Mouse (Mus musculus) CH12.LX (cell line): Measurements from ENCODE around the gene Ttc38. TPM values are rescaled to one million over a fixed set of nuclear protein-coding genes. Genes with fewer than 3 reads are reported as not detected.

Experiments used
- DNase-seq: peaks from one replicate; pipeline ENCODE4 v3.0.0-alpha.2; 2013; ENCODE audit errors: extremely low read depth
- H3K27ac ChIP-seq: 2 replicates; pipeline ENCODE4 v1.5.1; 2012; ENCODE audit warnings: low read depth, mild to moderate bottlenecking, control low read depth, moderate library complexity; ENCODE audit not compliant: insufficient read depth
- H3K27me3 ChIP-seq: replicated peaks from 2 replicates; pipeline ENCODE3; 2012; ENCODE audit warnings: inconsistent platforms
- H3K36me3 ChIP-seq, 2 experiments: replicated peaks in 1 of 2; 2 replicates each; pipeline versions ENCODE3 to v1.6.1; 2012; ENCODE audit warnings: inconsistent platforms in 1 of 2, low read length in 1 of 2, mild to moderate bottlenecking in 1 of 2, mixed read lengths in 1 of 2, moderate library complexity in 1 of 2; ENCODE audit not compliant: control insufficient read depth in 1 of 2, insufficient read depth in 1 of 2
- H3K4me1 ChIP-seq, 2 experiments: 2 replicates each; pipeline ENCODE4 v1.6.1; 2012; ENCODE audit warnings: inconsistent platforms in 1 of 2, moderate library complexity in 1 of 2; ENCODE audit not compliant: insufficient read depth in 2 of 2, control insufficient read depth in 1 of 2
- H3K4me2 ChIP-seq: 2 replicates; pipeline ENCODE4 v1.6.1; 2012; ENCODE audit warnings: low read depth, mild to moderate bottlenecking, control low read depth; ENCODE audit not compliant: poor library complexity, insufficient read depth, severe bottlenecking
- H3K4me3 ChIP-seq, 3 experiments: fragments of 150-350 bp in 1 of 3; sonication (generic) in 1 of 3; replicated peaks in 1 of 3; 2 replicates each; pipeline versions ENCODE3 to v1.5.1; 2011 to 2012; ENCODE audit warnings: low read depth in 2 of 3, low read length in 2 of 3, mild to moderate bottlenecking in 2 of 3, moderate library complexity in 2 of 3, control low read depth in 1 of 3, improper control_type of control experiment in 1 of 3, inconsistent platforms in 1 of 3, mixed read lengths in 1 of 3; ENCODE audit not compliant: poor library complexity in 1 of 3
- H3K79me2 ChIP-seq: replicated peaks from 2 replicates; pipeline ENCODE4 v1.6.1; 2012; ENCODE audit warnings: mild to moderate bottlenecking, moderate library complexity; ENCODE audit not compliant: control insufficient read depth, poor library complexity, insufficient read depth, severe bottlenecking; ENCODE audit errors: extremely low read depth
- H3K9ac ChIP-seq: 2 replicates; pipeline ENCODE4 v1.6.1; 2012; ENCODE audit warnings: low read depth, mild to moderate bottlenecking, control low read depth, moderate library complexity; ENCODE audit not compliant: insufficient read depth
- H3K9me3 ChIP-seq: replicated peaks from 2 replicates; pipeline ENCODE3; 2012; ENCODE audit warnings: low read length, inconsistent platforms, mixed read lengths
- BHLHE40 ChIP-seq: IDR thresholded peaks from 2 replicates; pipeline ENCODE4 v1.6.1; 2011; ENCODE audit warnings: mild to moderate bottlenecking, low read depth, low read length, improper control_type of control experiment
- CHD1 ChIP-seq: IDR thresholded peaks from 2 replicates; pipeline ENCODE4 v1.6.1; 2012; ENCODE audit warnings: low read depth, low read length, improper control_type of control experiment, inconsistent platforms
- CTCF ChIP-seq, 2 experiments: IDR thresholded peaks in 1 of 2; conservative IDR thresholded peaks in 1 of 2; 2 replicates each; pipeline ENCODE4 v1.5.1; 2011 to 2012; ENCODE audit warnings: low read depth in 2 of 2, low read length in 2 of 2, improper control_type of control experiment in 1 of 2, inconsistent platforms in 1 of 2, mild to moderate bottlenecking in 1 of 2, moderate library complexity in 1 of 2
- E2F4 ChIP-seq: IDR thresholded peaks from 2 replicates; pipeline ENCODE4 v1.6.1; 2011; ENCODE audit warnings: low read depth, low read length, improper control_type of control experiment; ENCODE audit not compliant: insufficient replicate concordance
- EP300 ChIP-seq: IDR thresholded peaks from 2 replicates; pipeline ENCODE4 v1.6.1; 2011; ENCODE audit warnings: low read length, improper control_type of control experiment
- ETS1 ChIP-seq: conservative IDR thresholded peaks from 2 replicates; pipeline ENCODE4 v1.6.1; 2012; ENCODE audit warnings: low read depth, mild to moderate bottlenecking, inconsistent platforms, low read length, improper control_type of control experiment, moderate library complexity
- GABPA ChIP-seq: IDR thresholded peaks from 2 replicates; pipeline ENCODE4 v1.6.1; 2012; ENCODE audit warnings: low read depth, low read length, improper control_type of control experiment, inconsistent platforms; ENCODE audit not compliant: insufficient replicate concordance
- HCFC1 ChIP-seq: IDR thresholded peaks from 2 replicates; pipeline ENCODE4 v1.6.1; 2012; ENCODE audit warnings: low read depth, mild to moderate bottlenecking, inconsistent platforms, low read length, improper control_type of control experiment
- IRF4 ChIP-seq: IDR thresholded peaks from 2 replicates; pipeline ENCODE4 v1.6.1; 2014; ENCODE audit warnings: low read depth, mild to moderate bottlenecking, inconsistent platforms, low read length, improper control_type of control experiment
- MAFK ChIP-seq: IDR thresholded peaks from 2 replicates; pipeline ENCODE4 v1.6.1; 2011; ENCODE audit warnings: low read length, improper control_type of control experiment; ENCODE audit not compliant: insufficient replicate concordance
- MAX ChIP-seq: IDR thresholded peaks from 2 replicates; pipeline ENCODE4 v1.6.1; 2011; ENCODE audit warnings: low read length, improper control_type of control experiment
- MAZ ChIP-seq: IDR thresholded peaks from 2 replicates; pipeline ENCODE4 v1.6.1; 2012; ENCODE audit warnings: low read depth, mild to moderate bottlenecking, inconsistent platforms, low read length, improper control_type of control experiment, moderate library complexity
- MEF2A ChIP-seq: IDR thresholded peaks from 2 replicates; pipeline ENCODE4 v1.6.1; 2014; ENCODE audit warnings: low read depth, mild to moderate bottlenecking, inconsistent platforms, low read length, improper control_type of control experiment, borderline replicate concordance
- MXI1 ChIP-seq: IDR thresholded peaks from 2 replicates; pipeline ENCODE4 v1.6.1; 2011; ENCODE audit warnings: mild to moderate bottlenecking, low read depth, low read length, improper control_type of control experiment
- NRF1 ChIP-seq: IDR thresholded peaks from 2 replicates; pipeline ENCODE4 v1.6.1; 2014; ENCODE audit warnings: low read depth, mild to moderate bottlenecking, inconsistent platforms, low read length, improper control_type of control experiment, moderate library complexity
- PAX5 ChIP-seq: IDR thresholded peaks from 2 replicates; pipeline ENCODE4 v1.6.1; 2012; ENCODE audit warnings: low read length, inconsistent platforms, mixed read lengths
- POLR2AphosphoS2 ChIP-seq: IDR thresholded peaks from 2 replicates; pipeline ENCODE4 v1.6.1; 2011; ENCODE audit warnings: low read depth, low read length, improper control_type of control experiment
- RCOR1 ChIP-seq: conservative IDR thresholded peaks from 2 replicates; pipeline ENCODE4 v1.6.1; 2012; ENCODE audit warnings: low read depth, mild to moderate bottlenecking, inconsistent platforms, low read length, improper control_type of control experiment
- SIN3A ChIP-seq: IDR thresholded peaks from 2 replicates; pipeline ENCODE4 v1.6.1; 2012; ENCODE audit warnings: low read length, improper control_type of control experiment, inconsistent platforms
- SMC3 ChIP-seq: IDR thresholded peaks from 2 replicates; pipeline ENCODE4 v1.6.1; 2011; ENCODE audit warnings: low read depth, low read length, improper control_type of control experiment
- TBP ChIP-seq: conservative IDR thresholded peaks from 2 replicates; pipeline ENCODE4 v1.6.1; 2011; ENCODE audit warnings: low read depth, low read length, improper control_type of control experiment
- TCF12 ChIP-seq: IDR thresholded peaks from 2 replicates; pipeline ENCODE4 v1.6.1; 2014; ENCODE audit warnings: low read depth, mild to moderate bottlenecking, inconsistent platforms, low read length, improper control_type of control experiment
- UBTF ChIP-seq: IDR thresholded peaks from 2 replicates; pipeline ENCODE4 v1.6.1; 2012; ENCODE audit warnings: low read depth, mild to moderate bottlenecking, inconsistent platforms, low read length, improper control_type of control experiment, moderate library complexity
- USF1 ChIP-seq: IDR thresholded peaks from 2 replicates; pipeline ENCODE4 v1.6.1; 2014; ENCODE audit warnings: low read depth, mild to moderate bottlenecking, inconsistent platforms, low read length, improper control_type of control experiment
- ZC3H11A ChIP-seq: IDR thresholded peaks from 2 replicates; pipeline ENCODE4 v1.6.1; 2012; ENCODE audit warnings: low read depth, mild to moderate bottlenecking, inconsistent platforms, low read length, improper control_type of control experiment
- ZKSCAN1 ChIP-seq: IDR thresholded peaks from 2 replicates; pipeline ENCODE4 v1.6.1; 2012; ENCODE audit warnings: low read depth, inconsistent platforms, low read length, improper control_type of control experiment, borderline replicate concordance
- ZMIZ1 ChIP-seq: IDR thresholded peaks from 2 replicates; pipeline ENCODE4 v1.6.1; 2012; ENCODE audit warnings: low read depth, mild to moderate bottlenecking, inconsistent platforms, low read length, improper control_type of control experiment
- ZNF384 ChIP-seq: IDR thresholded peaks from 2 replicates; pipeline ENCODE4 v1.6.1; 2012; ENCODE audit warnings: low read depth, low read length, improper control_type of control experiment, inconsistent platforms
- dilution Hi-C: fragments of 300-500 bp; cut with MboI; formaldehyde crosslinking; loops from 2 replicates; pipeline ENCODE4 v1.14.3; 2020; ENCODE audit warnings: low sequenced_read_pairs; ENCODE audit not compliant: extremely low pct_unique_long_range_greater_than_20kb, extremely low pct_ligation_motif_present
- in situ Hi-C: fragments of 300-500 bp; cut with MboI; formaldehyde crosslinking; loops from 3 replicates; pipeline ENCODE4 v1.14.3; 2019; ENCODE audit warnings: low sequenced_read_pairs, low pct_ligation_motif_present, low pct_unique_long_range_greater_than_20kb, mixed read lengths
- polyA plus RNA-seq: library from polyadenylated mRNA; unstranded; fragments of >175 nt; gene quantifications from 2 replicates; pipeline ENCODE4 v1.2.1, GENCODE M21; 2012; ENCODE audit warnings: low read depth; ENCODE audit not compliant: insufficient read length
- total RNA-seq, 2 experiments: library from RNA; depleted of rRNA; stranded (reverse); fragments of 300-350 nt in 1 of 2; fragments of >200 nt in 1 of 2; gene quantifications; 2 replicates each; pipeline ENCODE4 v1.2.3; 2012 to 2014

Gene Ttc38
- total and polyA plus RNA-seq, 3 experiments = 5.1 to 5.8 (median 5.1) TPM

DNA sequence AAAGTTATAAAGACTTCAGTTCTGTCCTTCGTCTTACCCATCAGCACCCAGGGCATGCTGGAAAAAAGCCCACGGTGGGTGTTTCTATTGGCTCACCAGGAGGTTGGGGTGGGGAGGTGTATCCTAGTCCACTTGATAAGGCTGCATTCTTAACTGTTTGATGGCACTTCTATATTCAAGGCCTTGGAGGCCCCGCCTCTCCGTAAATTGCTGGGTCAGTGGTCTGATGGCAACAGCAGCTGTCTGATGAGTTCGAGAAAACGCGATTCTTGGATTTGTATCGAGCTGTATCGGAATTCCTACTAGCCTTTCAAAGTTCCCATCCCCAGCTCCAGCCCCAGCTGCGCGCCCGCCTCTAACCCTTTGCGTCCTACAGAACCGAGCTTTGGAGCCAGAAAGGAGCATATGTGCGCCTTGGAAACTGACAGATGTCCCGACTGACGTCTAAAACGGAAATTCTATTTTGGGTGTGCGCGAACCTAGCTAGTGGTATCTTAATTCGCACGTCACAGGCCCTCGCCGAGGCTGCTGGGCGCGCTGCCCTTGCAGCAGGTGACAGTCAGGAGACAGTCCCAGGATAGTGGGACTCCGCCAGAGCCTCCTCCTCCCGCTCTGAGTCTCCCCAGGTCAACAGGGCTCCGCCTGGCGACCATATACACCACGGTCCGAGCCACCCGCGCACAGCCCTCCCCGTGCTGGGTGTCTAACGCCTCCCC is 21.1 kb upstream of the Ttc38 start:
- H3K9ac ChIP-seq = peak overlapping the region; percentile 79
- H3K4me2 ChIP-seq = peak overlapping the region; percentile 80
- dilution Hi-C loops (no loop called here), in situ Hi-C loops (no loop called here)
- peaks cover 5 to 40% of the 10 kb centered on the region in 2 experiments for H3K4me1 ChIP-seq
- peak overlapping the region; percentile 74 to 85 (median 75) for H3K4me3 ChIP-seq
- peak; percentile 51 for DNase-seq
- peaks cover 0 to 29% of the 10 kb centered on the region in 2 experiments for H3K36me3 ChIP-seq
- no peaks in the 10 kb centered on the region for H3K9me3 ChIP-seq
- peak overlapping the region; percentile 12; the same call in 1 of the 2 replicates for H3K27ac ChIP-seq
- H3K27me3 ChIP-seq = peaks cover 26% of the 10 kb centered on the region
- TF ChIP-seq BHLHE40 (0 out of 2 replicates have a peak, but pooled peaks have one; percentile 8), MEF2A (peak; percentile 67), CTCF (conservative IDR thresholded peaks at IDR 0.05 in 1 of 2, IDR thresholded peaks at IDR 0.05 in 1 of 2; ENCODE audit: low read depth in 2 of 2, low read length in 2 of 2) (peak in 1 of 2 experiments; percentile 16; a peak in 1 of 4 replicates), E2F4 (no peak)
- no peaks in the 10 kb centered on the region for H3K79me2 ChIP-seq

DNA sequence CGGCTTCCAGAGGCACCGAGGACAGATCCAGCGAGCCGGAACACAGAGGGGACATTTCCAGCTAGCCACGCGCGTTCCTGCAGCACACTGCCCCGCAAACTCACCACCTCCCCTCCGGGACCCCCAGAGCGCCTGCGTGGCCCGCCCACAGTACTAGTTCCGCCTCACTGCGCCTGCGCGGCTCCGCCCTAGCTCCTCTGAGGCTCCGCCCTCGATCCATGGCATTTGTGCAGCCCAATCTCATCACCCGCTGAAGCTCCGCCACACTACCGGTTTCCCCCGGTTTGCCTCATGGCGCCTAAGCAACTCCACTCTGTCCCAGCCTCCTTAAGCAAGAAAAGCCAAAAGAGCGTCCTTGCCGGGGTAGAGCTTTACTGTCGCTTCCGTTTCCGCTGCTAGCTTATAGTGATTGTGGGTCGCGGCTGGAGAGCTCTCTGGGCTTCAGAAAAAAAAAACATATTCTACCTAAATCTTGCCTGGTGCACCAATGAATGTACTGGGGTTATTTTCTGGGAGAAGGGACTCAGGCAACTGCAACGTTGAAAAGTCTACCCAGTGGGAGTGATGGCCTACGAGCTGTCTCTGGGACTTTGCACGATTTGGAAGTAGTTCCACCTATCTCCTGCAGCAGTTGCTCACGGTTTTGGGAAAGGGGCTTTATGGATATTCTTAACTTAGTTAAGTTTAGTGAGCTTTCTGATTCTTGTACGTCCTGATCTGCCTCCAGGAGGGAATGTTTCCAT is 20.4 kb upstream of the Ttc38 start, which contains the start of gene Cdpf1:
Gene Cdpf1 (minus strand): TSS at position 163 of the 743 bp plus-strand sequence.
- peaks cover 0 to 26% of the 10 kb centered on the region in 2 experiments for H3K36me3 ChIP-seq
- H3K79me2 ChIP-seq = no peaks in the 10 kb centered on the region
- H3K27me3 ChIP-seq = peaks cover 34% of the 10 kb centered on the region
- H3K4me2 ChIP-seq = peak within 1 kb of the TSS; percentile 80
- no peaks in the 10 kb centered on the region for H3K9me3 ChIP-seq
- in situ Hi-C loops (no loop called here), dilution Hi-C loops (no loop called here)
- H3K4me3 ChIP-seq = peak within 1 kb of the TSS; percentile 74 to 85 (median 75)
- H3K9ac ChIP-seq = peak within 1 kb of the TSS; percentile 79
- peaks cover 5 to 37% of the 10 kb centered on the region in 2 experiments for H3K4me1 ChIP-seq
- peak within 1 kb of the TSS; percentile 12; the same call in 1 of the 2 replicates for H3K27ac ChIP-seq
- DNase-seq = peak; percentile 93
- TF ChIP-seq ETS1 (no peak), ZMIZ1 (peak; percentile 90; the same call in 1 of the 2 replicates), SIN3A (peak; percentile 60), PAX5 (no peak), RCOR1 (no peak), TBP (peak; percentile 73; the same call in 1 of the 2 replicates), MEF2A (0 out of 2 replicates have a peak, but pooled peaks have one; percentile 23), E2F4 (no peak), ZNF384 (0 out of 2 replicates have a peak, but pooled peaks have one; percentile 33), CHD1 (0 out of 2 replicates have a peak, but pooled peaks have one; percentile 50), IRF4 (0 out of 2 replicates have a peak, but pooled peaks have one; percentile 21), HCFC1 (peak; percentile 70), UBTF (no peak), MAFK (no peak), POLR2AphosphoS2 (peak; percentile 96), ZC3H11A (no peak), ZKSCAN1 (no peak), GABPA (no peak), MXI1 (no peak; the same call in 1 of the 2 replicates), MAZ (no peak; the same call in none of the 2 replicates), CTCF (conservative IDR thresholded peaks at IDR 0.05 in 1 of 2, IDR thresholded peaks at IDR 0.05 in 1 of 2; ENCODE audit: low read depth in 2 of 2, low read length in 2 of 2) (no peak), SMC3 (no peak), EP300 (no peak), USF1 (no peak), NRF1 (peak; percentile 99), MAX (peak; percentile 84; the same call in 1 of the 2 replicates), TCF12 (peak; percentile 93)
